Mouse (Mus musculus): ENCODE results near the gene Nrp2.

The Nrp2 gene

DNA sequence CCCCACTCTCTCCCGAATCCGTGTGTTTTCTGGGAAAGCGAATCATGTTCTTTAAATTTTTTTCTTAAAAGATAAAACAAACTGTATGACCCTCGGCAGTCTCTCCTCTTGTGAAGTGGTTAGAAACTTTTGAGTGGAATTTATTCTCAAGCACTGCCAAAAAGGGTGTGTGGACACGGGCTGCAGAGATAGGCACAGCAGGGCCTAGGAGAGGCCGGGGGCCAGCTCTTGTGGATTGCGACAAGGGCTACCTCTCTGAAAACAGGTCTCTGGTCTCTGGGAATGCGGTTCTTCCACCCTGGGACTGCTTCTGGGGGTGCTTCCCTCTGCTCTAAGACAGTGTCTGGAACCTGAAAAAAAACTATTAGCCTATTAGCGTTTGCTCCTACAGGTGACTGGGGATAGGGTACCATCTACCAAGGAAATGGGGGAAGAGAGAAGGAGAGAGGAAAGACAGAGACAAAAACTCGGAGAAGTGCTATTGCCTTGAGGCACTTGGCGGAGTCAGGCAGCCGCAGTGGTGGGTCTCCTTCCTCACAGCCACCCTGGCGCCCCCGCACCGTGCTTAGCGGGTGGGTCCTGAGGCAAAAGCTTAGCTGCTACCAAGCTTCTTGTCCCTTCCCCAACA, 1.9 kb downstream of the Nrp2 start:
- no peak for DNase-seq (ENCODE audit: low spot score in 2 of 2)

DNA sequence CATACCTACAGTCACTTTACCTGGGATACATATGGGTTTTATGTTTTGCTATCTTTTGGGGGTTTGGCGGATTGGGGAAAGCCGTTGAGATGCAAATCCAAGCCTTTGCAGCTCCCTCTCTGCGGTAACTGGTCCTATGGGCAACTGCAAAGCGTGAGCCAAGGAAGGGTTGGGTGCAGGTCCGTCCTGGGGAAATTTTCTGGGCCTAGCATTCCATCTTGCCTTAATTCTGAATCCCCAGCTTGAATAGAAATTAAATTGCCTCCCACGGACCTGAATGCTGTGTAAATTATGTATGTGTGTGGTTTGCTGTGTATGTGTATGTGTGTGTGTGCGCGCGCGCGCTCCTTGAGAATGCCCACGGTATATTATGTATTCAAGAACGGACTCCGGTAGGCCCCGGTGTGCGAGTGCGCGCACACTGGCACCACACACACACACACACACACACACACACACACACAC, 2.5 kb downstream of the Nrp2 start:
- no peak for DNase-seq (ENCODE audit: low spot score in 2 of 2)

DNA sequence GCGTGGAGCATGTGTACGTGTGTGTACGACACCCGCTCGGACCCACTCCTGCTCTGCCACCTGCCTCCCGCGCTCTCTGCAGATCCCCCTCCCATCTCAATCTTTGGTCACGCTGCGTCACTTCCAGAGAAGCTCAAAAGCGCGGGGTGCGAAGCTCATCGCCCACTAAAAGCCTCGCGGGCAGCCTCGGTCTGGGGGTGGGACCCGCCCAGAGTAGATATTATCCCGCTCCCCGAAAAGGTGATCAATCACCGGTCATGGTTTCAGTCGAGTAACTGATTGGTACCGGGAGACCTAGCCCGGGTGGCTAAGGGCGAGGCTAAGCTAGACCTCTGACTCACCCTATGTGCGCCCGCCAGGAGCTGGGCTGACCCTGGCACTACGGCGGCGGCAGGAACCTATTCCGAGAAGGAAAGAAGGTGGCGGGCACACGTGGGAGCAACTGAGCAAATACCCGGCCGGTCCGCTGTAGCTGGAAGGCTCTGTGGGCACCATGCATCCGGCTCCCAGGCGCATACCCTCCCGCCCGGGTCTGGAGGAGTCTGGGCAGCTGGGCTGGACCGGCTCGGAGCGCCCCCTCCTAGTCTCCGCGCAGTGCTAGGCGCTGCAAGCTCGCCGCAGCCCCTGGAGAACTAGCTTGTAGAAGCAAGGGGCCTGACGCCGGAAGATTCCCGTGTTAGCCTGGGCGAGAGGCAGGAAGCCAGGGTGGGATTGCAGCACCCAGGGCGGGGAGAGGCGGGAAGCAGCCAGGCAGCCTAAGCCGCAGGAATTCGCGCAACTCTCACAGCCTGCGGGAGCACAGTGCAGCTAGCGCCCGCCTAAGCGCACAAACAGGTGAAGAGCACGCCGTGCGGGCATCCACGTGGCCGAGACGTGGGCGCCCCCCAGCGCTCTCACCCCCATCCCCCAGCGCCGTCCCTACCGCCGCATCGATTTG, 3.3 kb downstream of the Nrp2 start:
- peak; percentile 68 to 70 for DNase-seq (ENCODE audit: low spot score in 2 of 2)

DNA sequence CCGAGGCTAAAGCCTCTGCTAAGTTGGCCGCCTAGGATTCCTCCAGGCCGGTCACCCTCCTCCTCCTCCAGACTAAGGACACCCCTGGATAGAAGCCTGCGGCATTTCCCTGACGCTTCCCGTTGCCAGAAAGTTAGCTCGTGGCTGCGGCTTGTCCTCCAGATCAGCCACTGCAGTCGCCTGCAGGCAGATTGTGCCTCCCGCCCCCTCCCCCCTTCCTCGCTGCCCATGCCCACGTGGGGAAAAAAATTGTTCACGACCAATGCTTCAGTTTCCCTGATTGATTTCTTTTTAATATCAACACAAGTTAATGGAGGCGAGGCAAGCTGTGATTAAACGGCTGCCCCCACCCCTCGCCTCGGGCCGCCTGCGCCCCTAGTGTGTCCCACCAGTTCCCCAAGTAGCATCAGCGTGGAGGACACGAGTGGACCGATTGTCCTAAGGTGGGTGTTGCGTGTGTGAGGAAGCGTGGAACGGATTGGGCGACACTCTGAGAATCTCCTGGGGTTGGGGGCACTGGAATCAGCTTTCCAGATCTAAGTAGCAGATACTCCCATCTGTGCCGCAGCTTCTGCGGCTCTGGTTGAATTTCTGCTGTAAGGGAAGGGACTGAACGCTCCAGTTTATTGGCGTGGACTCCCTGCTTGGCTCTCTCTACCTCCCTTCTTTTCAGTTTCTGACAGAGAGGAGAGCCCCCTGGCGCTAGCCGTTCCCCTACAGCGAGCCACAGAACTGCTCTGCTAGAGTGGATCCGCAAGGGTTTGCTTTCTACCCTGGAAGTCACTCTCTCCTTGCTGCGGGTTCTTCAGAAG, 4.2 kb downstream of the Nrp2 start:
- peak in 1 of 2 experiments; percentile 55 for DNase-seq (ENCODE audit: low spot score in 2 of 2)

DNA sequence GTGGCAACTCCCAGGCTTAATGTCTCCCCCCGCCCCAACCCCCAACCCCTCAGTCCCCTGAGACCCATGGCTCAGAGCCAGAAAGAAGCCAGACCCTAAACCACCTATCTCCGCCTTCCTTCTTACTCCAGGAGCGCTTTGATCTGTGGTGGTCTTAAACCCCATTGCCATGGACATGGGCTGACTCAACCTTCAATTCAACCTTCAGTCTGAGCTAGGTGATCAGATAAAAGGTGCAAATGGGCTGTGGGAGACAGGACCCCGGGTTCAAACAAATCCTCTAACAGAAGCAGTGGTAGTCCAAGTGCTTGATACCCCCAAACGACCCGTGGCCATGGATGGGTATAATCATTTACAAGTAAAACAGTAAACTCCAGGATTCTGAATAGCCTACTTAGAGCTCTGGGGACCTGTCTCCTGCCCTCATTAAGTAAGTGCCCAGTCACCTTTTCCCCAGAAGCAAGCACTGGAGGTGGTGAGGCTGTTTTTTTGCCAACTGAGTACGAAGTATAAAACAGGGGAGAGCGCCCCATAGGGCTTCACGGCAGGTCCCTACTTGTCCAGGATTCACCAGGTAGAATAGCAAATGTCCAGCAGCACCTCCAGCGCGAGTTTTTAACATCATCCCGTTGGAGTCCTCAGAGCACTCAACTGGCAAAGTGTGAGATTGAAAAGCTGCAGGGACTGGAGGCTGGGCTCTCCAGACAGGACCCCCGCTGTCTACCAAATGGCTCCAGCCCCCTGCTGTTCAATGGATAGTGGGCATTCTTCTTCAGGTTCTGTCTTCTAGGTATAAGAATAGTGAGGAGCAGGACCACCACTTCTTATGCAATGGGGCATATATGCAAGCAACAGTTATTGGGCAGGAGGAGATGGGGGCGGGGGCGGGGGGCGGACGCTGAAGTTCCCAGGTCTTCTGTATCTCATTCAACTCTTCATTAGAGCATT, 5.1 kb downstream of the Nrp2 start:
- DNase-seq (ENCODE audit: low spot score in 2 of 2) = no peak

DNA sequence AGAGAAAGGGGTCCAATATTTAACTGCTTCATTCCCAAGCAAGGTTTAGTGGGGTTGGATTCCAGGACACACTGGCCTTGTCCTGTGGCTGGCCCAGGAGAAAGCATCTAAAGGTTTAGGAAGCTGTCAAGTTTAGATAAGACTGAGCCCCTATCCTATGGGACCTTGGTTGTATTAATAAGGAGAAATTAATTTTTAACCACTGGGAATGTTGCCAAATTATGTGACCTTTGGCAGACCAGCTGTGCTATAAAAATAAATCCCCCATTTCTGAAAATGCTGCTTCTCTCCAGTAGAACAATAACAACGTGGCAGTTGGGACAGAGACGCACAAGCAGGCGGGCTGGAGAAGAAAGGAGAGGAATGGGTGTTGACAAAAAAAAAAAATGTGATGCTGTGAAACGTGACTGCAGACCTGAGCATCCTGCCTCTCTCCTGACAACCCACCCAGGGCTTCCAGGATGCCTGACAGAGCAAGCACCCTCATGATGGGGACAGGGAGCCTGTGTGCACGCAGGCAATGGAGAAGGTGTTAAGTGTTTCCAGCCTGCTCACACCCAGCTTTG, 6.8 kb downstream of the Nrp2 start:
- no peak for DNase-seq (ENCODE audit: low spot score in 2 of 2)

DNA sequence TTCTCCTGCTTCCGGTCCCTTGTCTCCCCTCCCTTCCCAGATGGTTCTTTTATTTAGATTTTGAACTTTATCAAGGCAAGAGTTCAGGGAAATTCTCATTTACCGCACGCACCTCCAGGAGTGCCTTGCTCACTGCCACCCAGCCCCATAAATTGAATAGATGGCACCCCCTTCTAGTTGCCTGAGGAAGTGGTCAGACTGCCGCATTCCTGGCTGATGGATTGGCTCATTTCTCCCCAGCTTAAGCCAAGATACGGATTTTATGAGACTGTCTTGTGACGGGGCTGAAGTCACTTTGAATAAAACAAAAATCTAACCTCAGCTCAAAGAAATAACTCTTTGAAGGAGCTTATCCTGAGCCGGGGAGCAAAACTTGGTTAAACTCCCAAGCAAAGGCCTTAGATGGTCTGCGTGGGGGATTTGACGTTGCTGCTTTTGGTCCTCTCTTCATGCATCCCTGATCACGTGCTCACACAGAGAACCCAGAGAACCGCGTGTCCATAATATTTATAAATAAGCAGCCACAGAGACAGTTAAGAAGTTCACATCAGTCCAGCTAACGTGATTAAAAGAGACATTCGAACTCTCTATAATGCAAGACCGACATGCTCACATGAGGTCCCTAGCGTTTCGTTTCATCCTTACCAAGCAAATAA, 10.1 kb downstream of the Nrp2 start:
- DNase-seq (ENCODE audit: low spot score in 2 of 2) = no peak

DNA sequence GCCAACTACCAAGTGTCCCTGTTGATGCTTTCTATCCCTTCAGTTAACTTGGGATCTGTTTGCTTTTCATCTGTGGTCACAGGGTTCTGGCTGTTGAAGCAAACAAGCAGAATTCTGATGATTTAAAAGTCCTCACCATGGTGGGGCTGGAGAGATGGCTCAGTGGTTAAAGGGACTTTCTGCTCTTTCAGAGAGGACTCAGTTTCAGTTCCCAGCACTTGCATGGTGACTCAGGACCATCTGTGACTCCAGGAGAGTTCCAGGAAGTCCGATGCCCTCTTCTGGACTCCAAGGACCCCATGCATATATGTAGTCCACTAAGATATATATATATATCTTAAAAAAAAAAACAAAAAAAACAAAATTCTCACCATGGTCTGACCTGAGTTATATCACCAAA, 11.9 kb downstream of the Nrp2 start:
- no peak for DNase-seq (ENCODE audit: low spot score in 2 of 2)

DNA sequence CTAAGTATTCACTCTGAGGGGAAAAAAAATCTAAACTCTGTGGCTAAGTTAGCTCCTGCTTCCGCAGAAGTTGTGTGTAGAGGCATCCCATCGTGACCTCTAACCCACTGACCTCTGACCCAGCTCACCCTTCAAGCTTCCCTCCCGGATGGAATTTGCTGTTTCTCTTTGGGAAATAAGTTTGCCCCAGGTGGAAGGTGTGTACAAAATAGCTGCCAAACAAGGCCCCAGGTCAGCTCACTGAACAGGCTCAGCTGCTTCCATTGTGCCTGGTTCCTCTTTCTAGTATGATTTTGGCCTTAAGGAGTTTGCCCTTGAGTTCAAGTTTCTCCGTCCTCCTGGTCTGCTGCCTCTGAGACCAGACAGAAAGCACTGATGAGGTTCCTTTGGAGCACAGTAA, 12.6 kb downstream of the Nrp2 start:
- no peak for DNase-seq (ENCODE audit: low spot score in 2 of 2)

DNA sequence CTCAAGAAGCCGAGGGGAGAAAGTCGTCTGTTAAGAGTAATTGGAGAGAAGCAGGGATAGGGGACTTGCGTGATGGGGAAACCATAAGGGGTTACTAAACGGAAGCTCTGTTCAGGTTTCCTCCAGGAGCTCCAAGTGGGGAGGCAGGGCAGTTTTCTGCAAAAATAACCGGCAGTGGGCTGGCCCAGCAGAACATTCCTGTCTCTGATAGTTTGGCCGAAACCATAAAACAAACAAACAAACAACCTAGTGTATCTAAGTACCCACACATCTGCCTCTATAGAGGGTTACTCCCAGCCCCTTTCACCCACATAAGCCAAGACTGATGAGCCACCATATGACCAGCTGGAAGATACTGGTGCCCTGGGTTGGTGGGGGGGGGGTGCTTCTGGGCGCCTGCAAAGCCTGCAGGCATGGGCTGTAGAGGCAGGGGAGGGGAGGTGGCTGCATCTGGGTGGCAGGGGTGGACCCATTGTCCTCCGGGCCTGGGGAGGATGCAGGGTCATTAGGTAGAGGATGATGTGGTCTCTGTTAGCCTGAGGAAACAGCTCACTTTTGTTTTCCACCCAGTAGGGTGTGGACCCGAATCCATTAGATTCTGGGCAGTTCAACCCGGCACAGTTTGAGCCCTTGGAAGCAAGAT, 13.9 kb downstream of the Nrp2 start:
- no peak for DNase-seq (ENCODE audit: low spot score in 2 of 2)

DNA sequence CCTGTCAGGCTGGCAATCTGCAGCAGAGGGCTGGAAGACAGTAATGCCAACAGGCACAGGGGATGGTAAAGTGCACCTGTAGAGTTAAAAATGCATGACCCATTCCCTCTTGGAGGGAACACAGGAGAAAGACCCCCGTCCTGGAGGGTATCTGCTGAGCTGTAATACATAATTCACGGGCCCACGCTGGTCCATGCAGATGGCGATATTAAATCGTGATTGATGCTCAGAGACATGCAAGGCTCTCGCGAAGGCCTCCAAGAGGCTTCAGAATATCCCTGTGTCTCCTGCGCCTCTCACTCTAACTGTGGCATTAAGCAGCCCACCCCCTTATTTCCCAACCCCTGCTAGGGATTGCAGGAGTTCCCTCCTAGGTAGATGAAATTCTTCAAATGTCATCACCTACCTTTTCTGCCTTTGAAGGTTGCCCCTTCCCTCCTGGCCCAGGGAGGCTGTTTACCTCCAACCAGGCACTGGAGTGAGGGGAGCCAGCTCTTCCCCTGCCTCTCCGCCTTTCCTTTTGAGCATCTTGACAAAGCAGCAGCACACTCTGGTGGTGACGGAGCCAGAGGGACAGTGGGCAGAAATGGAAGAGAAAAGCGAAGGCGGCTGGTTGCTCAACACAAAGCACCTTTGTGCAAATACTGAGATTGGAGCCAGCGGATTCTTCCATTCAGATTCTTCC, 14.6 kb downstream of the Nrp2 start:
- no peak for DNase-seq (ENCODE audit: low spot score in 2 of 2)

DNA sequence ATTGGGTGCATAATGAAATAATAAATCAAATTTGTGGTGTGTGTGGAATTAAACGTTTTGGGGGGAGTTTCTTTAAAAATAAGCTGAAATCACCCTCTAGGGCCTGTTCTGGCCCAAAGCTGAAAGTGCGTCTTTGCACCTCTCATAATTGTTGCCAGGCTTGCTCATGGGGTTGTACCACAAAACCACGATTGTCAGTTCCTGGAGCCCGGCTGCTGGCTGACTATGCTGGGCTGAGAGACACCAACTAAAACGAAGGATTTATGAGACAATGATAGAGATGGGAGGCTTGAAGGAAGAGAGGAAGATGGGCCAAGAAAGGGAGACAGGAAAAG, 15.1 kb downstream of the Nrp2 start:
- DNase-seq (ENCODE audit: low spot score in 2 of 2) = no peak

DNA sequence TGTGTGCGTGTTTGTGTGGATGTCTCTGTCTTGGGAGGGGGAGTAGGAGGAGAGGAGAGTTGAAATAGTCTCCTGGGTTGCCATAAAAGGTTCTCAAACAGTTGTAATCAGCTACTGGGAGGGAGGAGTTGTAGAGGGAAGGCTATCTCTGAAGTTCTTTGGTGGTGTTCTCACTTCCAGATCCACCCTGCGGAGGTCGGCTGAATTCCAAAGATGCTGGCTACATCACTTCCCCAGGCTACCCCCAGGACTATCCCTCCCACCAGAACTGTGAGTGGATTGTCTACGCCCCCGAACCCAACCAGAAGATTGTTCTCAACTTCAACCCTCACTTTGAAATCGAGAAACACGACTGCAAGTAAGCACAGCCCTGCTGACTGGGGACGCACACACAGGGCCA, 15.7 kb downstream of the Nrp2 start:
- no peak for DNase-seq (ENCODE audit: low spot score in 2 of 2)

DNA sequence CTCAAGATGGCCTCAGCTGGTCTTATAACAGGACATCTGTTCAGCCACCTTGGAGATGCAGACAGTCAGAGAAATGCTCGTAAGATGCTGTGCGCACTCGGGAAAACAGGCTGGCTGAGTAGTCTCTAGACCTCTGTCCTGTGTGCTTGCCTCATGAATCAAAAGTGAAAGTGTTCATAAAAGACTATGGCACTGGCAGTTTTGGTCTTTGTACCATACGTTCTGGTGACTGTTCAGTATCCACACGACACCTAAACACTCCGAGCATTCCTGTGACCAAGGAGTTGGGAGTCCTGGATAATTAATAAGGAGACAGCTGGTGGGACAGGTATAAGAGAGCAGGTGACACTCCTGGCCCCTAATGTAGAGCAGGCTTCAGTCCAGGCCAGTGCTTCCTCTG, 16.7 kb downstream of the Nrp2 start:
- DNase-seq (ENCODE audit: low spot score in 2 of 2) = no peak

DNA sequence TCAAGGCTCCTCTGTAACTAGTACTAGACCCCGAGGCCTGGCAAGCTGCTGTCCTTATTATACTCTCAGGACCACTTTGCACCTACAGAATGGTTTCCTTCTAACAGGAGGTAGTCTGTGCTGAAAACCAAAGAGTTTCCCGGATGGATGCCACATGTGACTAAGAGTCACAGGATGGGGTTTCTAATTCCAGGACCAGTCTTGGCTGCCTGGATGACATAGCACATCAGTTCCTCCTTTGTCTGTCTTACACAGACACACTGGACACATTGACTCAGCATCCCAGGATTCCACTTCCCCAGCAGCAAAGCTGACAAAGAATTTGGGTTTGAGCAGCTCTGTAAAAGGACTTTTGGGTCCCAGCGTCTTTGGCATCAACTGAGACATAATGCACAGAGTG, 17.1 kb downstream of the Nrp2 start:
- peak in 1 of 2 experiments; percentile 54 for DNase-seq (ENCODE audit: low spot score in 2 of 2)

DNA sequence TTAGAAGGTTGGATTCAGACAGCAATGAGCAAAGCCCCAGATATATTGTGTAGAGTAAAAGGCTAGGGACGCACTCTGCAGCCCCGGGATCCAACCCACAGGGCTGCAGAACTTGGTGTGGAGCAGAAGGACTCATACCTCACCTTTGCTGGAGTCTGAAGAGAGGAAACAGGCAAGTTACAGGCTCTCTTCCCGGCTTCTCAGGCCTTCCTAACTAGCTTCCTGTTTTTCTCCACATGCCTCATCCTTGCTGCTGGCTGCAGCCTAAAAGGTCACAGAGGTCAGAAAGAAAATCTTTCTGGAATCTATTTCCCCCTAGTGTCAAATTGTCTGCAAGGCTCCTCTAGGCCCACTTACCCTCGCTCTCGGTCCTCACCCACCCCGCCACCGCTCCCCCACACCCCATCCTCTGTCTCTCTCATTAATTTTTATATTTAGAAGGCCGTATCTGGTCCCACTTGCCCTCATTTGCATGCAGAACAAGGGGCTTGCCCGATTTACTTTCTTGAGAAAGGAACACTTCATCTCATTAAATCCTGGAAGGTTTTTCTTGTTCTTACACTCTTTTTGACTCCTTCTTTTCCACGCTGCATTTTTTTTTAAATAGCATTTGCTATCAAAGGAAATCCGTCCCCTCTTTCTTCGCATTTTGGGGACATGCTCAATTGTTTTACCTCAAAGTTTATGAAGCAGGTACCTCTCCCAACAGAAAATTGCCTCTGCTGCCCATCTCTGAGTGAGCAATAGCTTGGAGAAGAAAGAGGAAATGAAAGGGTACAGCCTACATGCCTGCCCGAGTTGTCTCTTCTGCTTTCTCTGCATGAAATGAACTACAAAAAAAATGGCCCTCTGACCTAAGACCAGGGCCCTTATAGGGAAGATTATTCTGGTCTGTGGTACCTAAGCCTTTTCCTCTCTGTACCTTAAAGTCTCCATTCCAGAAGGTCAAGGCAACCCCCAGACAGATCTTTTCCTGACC, 17.9 kb downstream of the Nrp2 start:
- no peak for DNase-seq (ENCODE audit: low spot score in 2 of 2)

DNA sequence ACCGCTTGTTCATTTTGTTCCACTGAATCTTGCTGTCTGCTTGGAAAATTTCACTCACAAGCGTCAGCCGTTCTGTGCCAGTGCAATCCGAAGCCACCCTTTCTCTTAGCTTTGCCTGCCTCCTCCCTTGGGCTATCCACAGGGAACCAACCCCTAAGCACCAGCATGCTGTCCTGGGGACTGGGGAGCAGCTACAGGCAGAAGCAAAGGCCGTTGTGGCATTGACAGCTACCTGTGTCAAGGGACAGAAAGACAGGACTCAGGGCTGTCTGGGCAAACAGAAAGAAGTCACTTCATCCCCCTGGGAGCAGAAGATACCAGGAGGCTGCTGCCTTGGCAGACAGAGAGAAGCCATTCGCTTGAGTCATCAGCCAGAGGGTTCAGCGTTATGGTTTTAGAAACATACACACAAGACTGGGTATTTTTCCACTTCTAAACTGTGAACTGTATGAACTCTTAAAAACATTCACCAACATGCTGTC, 18.7 kb downstream of the Nrp2 start:
- DNase-seq (ENCODE audit: low spot score in 2 of 2) = no peak

DNA sequence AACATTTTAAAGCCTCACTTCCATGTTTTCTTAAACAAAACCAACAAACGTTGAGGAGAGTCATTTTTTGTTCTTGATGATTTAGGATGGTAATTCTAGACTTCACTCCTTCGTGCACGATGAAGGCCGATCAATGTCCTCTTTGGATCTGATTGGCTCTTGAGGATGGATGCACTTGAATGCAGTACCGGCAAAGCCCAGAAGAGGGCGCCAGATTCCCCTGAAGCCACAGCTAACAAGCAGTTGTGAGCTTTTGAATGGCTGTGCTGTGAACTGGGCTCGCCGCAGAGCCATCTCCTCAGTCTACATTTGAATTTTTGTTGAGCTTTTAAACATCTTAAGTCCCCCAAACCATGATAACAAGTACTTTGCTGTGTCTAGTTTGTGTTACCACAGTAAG, 19.4 kb downstream of the Nrp2 start:
- DNase-seq (ENCODE audit: low spot score in 2 of 2) = no peak
